ENCODE assay signal across 25 mouse cellular contexts in genomic region chr5:110711455-110711854, GRCm38 (mm10). TPM values are rescaled to one million over a fixed set of nuclear protein-coding genes. Genes with fewer than 3 reads are reported as not detected.
DNase-seq lines count a peak whose midpoint lies in the region; ATAC-seq and TF ChIP-seq lines count a peak whose summit lies in the region.
"Had no signal": no experiment of that assay in that cellular context is flagged by ENCODE, and none has a peak within 500 bp of the region (broad histone marks: within the 10 kb centered on the region; RNA-seq: fewer than 3 reads in every experiment).

No protein-coding gene starts in this region.

- no peak overlapping the region for H3K4me2 ChIP-seq in liver, embryonic 12.5 days
- no peak overlapping the region for H3K4me2 ChIP-seq in liver, embryonic 13.5 days
- H3K4me2 ChIP-seq: forebrain, embryonic 13.5 days; heart, embryonic 13.5 days; hindbrain, embryonic 15.5 days had no signal

- peak overlapping the region; percentile 40; the same call in 1 of the 2 replicates for H3K27ac ChIP-seq in liver, embryonic 12.5 days
- no peak overlapping the region for H3K27ac ChIP-seq in MEL (ENCODE audit: control insufficient read depth, low read depth, low read length)
- H3K27ac ChIP-seq in liver, embryonic 13.5 days, result no peak overlapping the region
- H3K27ac ChIP-seq: forebrain, embryonic 10.5 days; forebrain, embryonic 13.5 days; gastrocnemius, adult 2 months; heart, embryonic 13.5 days; hindbrain, embryonic 15.5 days had no signal

- no peak for TF ChIP-seq CTCF in MEL (IDR thresholded peaks at IDR 0.05 in 2 of 3, conservative IDR thresholded peaks at IDR 0.05 in 1 of 3; ENCODE audit: control insufficient read depth in 1 of 3, insufficient read depth in 1 of 3, low read depth in 2 of 3, low read length in 3 of 3, poor library complexity in 1 of 3, severe bottlenecking in 1 of 3)

- TF ChIP-seq RAD21 in MEL (IDR thresholded peaks at IDR 0.05; ENCODE audit: low read depth, low read length), result no peak

- H3K36me3 ChIP-seq in liver, embryonic 12.5 days, result peaks cover 81% of the 10 kb centered on the region
- peaks cover 10 to 54% of the 10 kb centered on the region in 2 experiments for H3K36me3 ChIP-seq in MEL (ENCODE audit: control insufficient read depth in 1 of 2, insufficient read depth in 2 of 2, low read length in 2 of 2)
- H3K36me3 ChIP-seq in liver, embryonic 13.5 days, result peaks cover 64% of the 10 kb centered on the region

- 43% methylated on average over 2 of the region's 2 CpGs for WGBS in liver, embryonic 12.5 days (ENCODE audit: insufficient replicate concordance)
- whole genome bisulfite sequencing in liver, embryonic 13.5 days (ENCODE audit: insufficient replicate concordance), result 28% methylated on average over 2 of the region's 2 CpGs

- no peaks in the 10 kb centered on the region for H3K9me3 ChIP-seq in liver, embryonic 12.5 days (replicated peaks)
- H3K9me3 ChIP-seq in MEL (replicated peaks; ENCODE audit: insufficient read depth, low read length), result no peaks in the 10 kb centered on the region
- H3K9me3 ChIP-seq in liver, embryonic 13.5 days (replicated peaks), result no peaks in the 10 kb centered on the region
- H3K9me3 ChIP-seq: forebrain, embryonic 10.5 days; forebrain, embryonic 13.5 days; heart, embryonic 13.5 days; hindbrain, embryonic 15.5 days had no signal

- peak; percentile 73 for ATAC-seq in liver, embryonic 12.5 days
- peak; percentile 75 for ATAC-seq in liver, embryonic 13.5 days (ENCODE audit: low read depth)
- peak; percentile 65 for ATAC-seq in megakaryocyte-erythroid progenitor cell, adult 5-6 weeks (replicated peaks; ENCODE audit: low FRiP score, low TSS enrichment, poor library complexity, severe bottlenecking)
- ATAC-seq: activated CD4-positive, CD25-positive, alpha-beta regulatory T cell, adult 4 months; forebrain, embryonic 13.5 days; forebrain, embryonic 16.5 days had no signal

- TF ChIP-seq EP300 in MEL (IDR thresholded peaks at IDR 0.05; ENCODE audit: low read depth in 1 of 2, low read length in 2 of 2), result 0 out of 4 replicates have a peak, but pooled peaks of 1 of the 2 experiments have one; percentile 6

- no peak overlapping the region for H3K9ac ChIP-seq in liver, embryonic 12.5 days
- H3K9ac ChIP-seq in MEL (ENCODE audit: control insufficient read depth, low read depth, low read length, poor library complexity, severe bottlenecking), result no peak overlapping the region
- no peak overlapping the region for H3K9ac ChIP-seq in liver, embryonic 13.5 days
- H3K9ac ChIP-seq: forebrain, embryonic 13.5 days; heart, embryonic 13.5 days; hindbrain, embryonic 15.5 days had no signal

- H3K4me3 ChIP-seq in liver, embryonic 12.5 days, result no peak overlapping the region
- H3K4me3 ChIP-seq in MEL (ENCODE audit: control insufficient read depth in 1 of 2, insufficient read depth in 1 of 2, low read depth in 2 of 2, low read length in 2 of 2), result no peak overlapping the region
- no peak overlapping the region for H3K4me3 ChIP-seq in liver, embryonic 13.5 days (replicated peaks)
- H3K4me3 ChIP-seq: forebrain, embryonic 10.5 days; forebrain, embryonic 13.5 days; gastrocnemius, adult 2 months; heart, embryonic 13.5 days; hindbrain, embryonic 15.5 days had no signal

- no peak for TF ChIP-seq POLR2A in MEL (IDR thresholded peaks at IDR 0.05; ENCODE audit: control insufficient read depth in 1 of 2, insufficient read depth in 1 of 2, low read depth in 1 of 2, low read length in 2 of 2, poor library complexity in 1 of 2)

- DNase-seq in liver (no peak), MEL (ENCODE audit: low read depth, low spot score) (peak; percentile 26)
- peak; percentile 5 for DNase-seq in liver, embryonic 13.5 days
- no peak for DNase-seq in B cell, adult 2 months
- DNase-seq in cerebellum, postnatal 36 days, result no peak
- DNase-seq in frontal cortex, postnatal 25 days (ENCODE audit: low spot score in 2 of 2), result no peak
- DNase-seq: adrenal gland, adult 8-10 months; adrenal gland, postnatal 36 days; cerebellum, adult 11-12 months; cerebellum, adult 8-10 months; cerebellum, postnatal 10 days; gastrocnemius, adult 2 months; gastrocnemius, postnatal 14 days; heart, adult 18-20 months; heart, postnatal 14 days; heart, postnatal 4 days had no signal

- H3K4me1 ChIP-seq in liver, embryonic 12.5 days, result peaks cover 18% of the 10 kb centered on the region
- peaks cover 0 to 2% of the 10 kb centered on the region in 2 experiments; a peak in 1 of 4 replicates for H3K4me1 ChIP-seq in MEL (ENCODE audit: control insufficient read depth in 1 of 2, insufficient read depth in 2 of 2, low read length in 2 of 2)
- peaks cover 18% of the 10 kb centered on the region for H3K4me1 ChIP-seq in liver, embryonic 13.5 days (replicated peaks)
- H3K4me1 ChIP-seq: forebrain, embryonic 10.5 days; forebrain, embryonic 13.5 days; heart, embryonic 13.5 days; hindbrain, embryonic 15.5 days had no signal

- H3K79me2 ChIP-seq in MEL (ENCODE audit: control insufficient read depth, insufficient read depth, low read length, poor library complexity), result peaks cover 2% of the 10 kb centered on the region; the same call in 1 of the 2 replicates

- H3K27me3 ChIP-seq in liver, embryonic 12.5 days (replicated peaks), result no peaks in the 10 kb centered on the region
- H3K27me3 ChIP-seq in MEL (ENCODE audit: control insufficient read depth in 1 of 2, insufficient read depth in 2 of 2, low read length in 2 of 2), result no peaks in the 10 kb centered on the region
- H3K27me3 ChIP-seq in liver, embryonic 13.5 days, result no peaks in the 10 kb centered on the region
- H3K27me3 ChIP-seq: CH12.LX; forebrain, embryonic 13.5 days; heart, embryonic 13.5 days; hindbrain, embryonic 15.5 days had no signal

TF ChIP-seq in MEL, 35 proteins besides CTCF, POLR2A, EP300 and RAD21:
- no peak for TF ChIP-seq TCF12 (IDR thresholded peaks at IDR 0.05; ENCODE audit: low read depth, low read length)
- TF ChIP-seq GATA1 (IDR thresholded peaks at IDR 0.05; ENCODE audit: low read depth, low read length), result peak; percentile 41; the same call in 1 of the 2 replicates

RNA-seq across cellular contexts. Expression of gene Ddx51, which starts 58.2 kb away (rescaled TPM):
- 30.2 and 36.3 TPM in 2 replicates for polyA plus RNA-seq in liver, embryonic 12.5 days (2016; fragmentation: Nextera tagmentation; extraction: Ambion mirVana)
- total RNA-seq in MEL (2012; rRNA removed), result 11.6 and 16.3 TPM in 2 replicates
- 100 to 1,000 TPM in 1 of 2 experiments, 10 to 100 TPM in 1; 52.9 to 285 TPM for polyA plus RNA-seq in MEL (2012; ENCODE audit: insufficient read depth in 1 of 2, insufficient read length in 2 of 2, low read depth in 1 of 2, low replicate concordance in 2 of 2, missing spikeins in 1 of 2)
- polyA plus RNA-seq in liver, embryonic 13.5 days (2015; fragmentation: Nextera tagmentation; extraction: Ambion mirVana), result 18.2 and 20.9 TPM in 2 replicates
- 56.5 and 63.6 TPM in 2 replicates for total RNA-seq in megakaryocyte-erythroid progenitor cell, adult 5-6 weeks (2014; fragmentation: Nextera tagmentation)
- total RNA-seq in megakaryocyte-erythroid progenitor cell, adult 5-6 weeks (2017), result 6.6 and 8.7 TPM in 2 replicates

RNA-seq across cellular contexts. Expression of gene Noc4l, which starts 58.2 kb away (rescaled TPM):
- 88.5 and 92.4 TPM in 2 replicates for polyA plus RNA-seq in liver, embryonic 12.5 days (2016; fragmentation: Nextera tagmentation; extraction: Ambion mirVana)
- total RNA-seq in MEL (2012; rRNA removed), result 67.2 and 72.8 TPM in 2 replicates
- 100 to 1,000 TPM in 1 of 2 experiments, not detected in 1; 181 TPM for polyA plus RNA-seq in MEL (2012; ENCODE audit: insufficient read depth in 1 of 2, insufficient read length in 2 of 2, low read depth in 1 of 2, low replicate concordance in 2 of 2, missing spikeins in 1 of 2)
- 66.8 and 70.9 TPM in 2 replicates for polyA plus RNA-seq in liver, embryonic 13.5 days (2015; fragmentation: Nextera tagmentation; extraction: Ambion mirVana)
- 66.3 and 72.4 TPM in 2 replicates for total RNA-seq in megakaryocyte-erythroid progenitor cell, adult 5-6 weeks (2014; fragmentation: Nextera tagmentation)
- 38.9 and 51.2 TPM in 2 replicates for total RNA-seq in megakaryocyte-erythroid progenitor cell, adult 5-6 weeks (2017)

RNA-seq across cellular contexts. Expression of gene Ep400, which starts 59.1 kb away (rescaled TPM):
- polyA plus RNA-seq in liver, embryonic 12.5 days (2016; fragmentation: Nextera tagmentation; extraction: Ambion mirVana), result 23.9 and 28.5 TPM in 2 replicates
- 21.5 and 27.1 TPM in 2 replicates for total RNA-seq in MEL (2012; rRNA removed)
- polyA plus RNA-seq in MEL (2012; ENCODE audit: insufficient read depth in 1 of 2, insufficient read length in 2 of 2, low read depth in 1 of 2, low replicate concordance in 2 of 2, missing spikeins in 1 of 2), result 10 to 100 TPM; 27.2 to 96.8 TPM
- polyA plus RNA-seq in liver, embryonic 13.5 days (2015; fragmentation: Nextera tagmentation; extraction: Ambion mirVana), result 15.7 and 19.1 TPM in 2 replicates
- 181 and 186 TPM in 2 replicates for total RNA-seq in megakaryocyte-erythroid progenitor cell, adult 5-6 weeks (2014; fragmentation: Nextera tagmentation)
- total RNA-seq in megakaryocyte-erythroid progenitor cell, adult 5-6 weeks (2017), result 56.0 and 71.6 TPM in 2 replicates

Comparison
In these comparisons a context has a peak if more than half of its experiments do, and no peak if none do; other contexts are left out.
1. DNase-seq: peak in MEL (single experiment) and liver, embryonic 13.5 days (single experiment); none in liver (single experiment), B cell, adult 2 months (0 of 2), cerebellum, postnatal 36 days (0 of 2) and frontal cortex, postnatal 25 days (0 of 2).
2. Peak in every context shown above with its lines, with median percentiles within 50 percentile points of each other: ATAC-seq.